Mouse (Mus musculus) natural killer cell, adult 2 months (primary cell): ENCODE data around the gene Pitpnm2.

Experiments used
- DNase-seq, 2 experiments: peaks; one replicate each; pipeline ENCODE4 v3.0.0; 2022; ENCODE audit warnings: low spot score in 2 of 2

Gene Pitpnm2

GRCm38 (mm10) chr5:124247986-124248626 is 1.5 kb downstream of the Pitpnm2 start:
- DNase-seq, result no peak

GRCm38 (mm10) chr5:124247296-124247695 is 2.3 kb downstream of the Pitpnm2 start:
- no peak for DNase-seq

GRCm38 (mm10) chr5:124244885-124245284 is 4.7 kb downstream of the Pitpnm2 start:
- DNase-seq, result no peak

- no peak for DNase-seq
Observed at GRCm38 (mm10) chr5:124244449-124244848, 5.1 kb downstream of the Pitpnm2 start.

GRCm38 (mm10) chr5:124243236-124243901 is 6.2 kb downstream of the Pitpnm2 start:
- no peak for DNase-seq

GRCm38 (mm10) chr5:124241686-124242444 is 7.7 kb downstream of the Pitpnm2 start:
- no peak for DNase-seq

GRCm38 (mm10) chr5:124240841-124241685 is 8.5 kb downstream of the Pitpnm2 start:
- no peak for DNase-seq

GRCm38 (mm10) chr5:124236180-124236579 is 13.4 kb downstream of the Pitpnm2 start:
- no peak for DNase-seq

- DNase-seq, result no peak
Observed at GRCm38 (mm10) chr5:124234778-124235177, 14.8 kb downstream of the Pitpnm2 start.

- DNase-seq, result no peak
Observed at GRCm38 (mm10) chr5:124233874-124234661, 15.5 kb downstream of the Pitpnm2 start.

GRCm38 (mm10) chr5:124233144-124233465 is 16.5 kb downstream of the Pitpnm2 start:
- no peak for DNase-seq

GRCm38 (mm10) chr5:124232360-124233143 is 17.0 kb downstream of the Pitpnm2 start:
- DNase-seq, result no peak

GRCm38 (mm10) chr5:124230461-124230860 is 19.1 kb downstream of the Pitpnm2 start:
- no peak for DNase-seq

GRCm38 (mm10) chr5:124227193-124227592 is 22.4 kb downstream of the Pitpnm2 start:
- no peak for DNase-seq

GRCm38 (mm10) chr5:124226494-124226893 is 23.1 kb downstream of the Pitpnm2 start:
- no peak for DNase-seq

- DNase-seq, result no peak
Observed at GRCm38 (mm10) chr5:124225891-124226290, 23.7 kb downstream of the Pitpnm2 start.

- no peak for DNase-seq
Observed at GRCm38 (mm10) chr5:124224321-124225092, 25.1 kb downstream of the Pitpnm2 start.

- DNase-seq, result no peak
Observed at GRCm38 (mm10) chr5:124223574-124223973, 26.0 kb downstream of the Pitpnm2 start.

- DNase-seq, result no peak
Observed at GRCm38 (mm10) chr5:124222696-124223095, 26.9 kb downstream of the Pitpnm2 start.

GRCm38 (mm10) chr5:124221736-124222040 is 27.9 kb downstream of the Pitpnm2 start:
- DNase-seq, result no peak
